Mouse (Mus musculus) stomach, postnatal 0 days (tissue): ENCODE results near the gene Acvr1b.

Experiments
- CTCF ChIP-seq: IDR thresholded peaks from 2 replicates; pipeline ENCODE4 v1.5.1; 2016; ENCODE audit warnings: antibody characterized with exemption, low read depth, mild to moderate bottlenecking, moderate library complexity
- EP300 ChIP-seq: optimal IDR thresholded peaks from 2 replicates; pipeline ENCODE3; 2016; ENCODE audit warnings: antibody characterized with exemption

DNA sequence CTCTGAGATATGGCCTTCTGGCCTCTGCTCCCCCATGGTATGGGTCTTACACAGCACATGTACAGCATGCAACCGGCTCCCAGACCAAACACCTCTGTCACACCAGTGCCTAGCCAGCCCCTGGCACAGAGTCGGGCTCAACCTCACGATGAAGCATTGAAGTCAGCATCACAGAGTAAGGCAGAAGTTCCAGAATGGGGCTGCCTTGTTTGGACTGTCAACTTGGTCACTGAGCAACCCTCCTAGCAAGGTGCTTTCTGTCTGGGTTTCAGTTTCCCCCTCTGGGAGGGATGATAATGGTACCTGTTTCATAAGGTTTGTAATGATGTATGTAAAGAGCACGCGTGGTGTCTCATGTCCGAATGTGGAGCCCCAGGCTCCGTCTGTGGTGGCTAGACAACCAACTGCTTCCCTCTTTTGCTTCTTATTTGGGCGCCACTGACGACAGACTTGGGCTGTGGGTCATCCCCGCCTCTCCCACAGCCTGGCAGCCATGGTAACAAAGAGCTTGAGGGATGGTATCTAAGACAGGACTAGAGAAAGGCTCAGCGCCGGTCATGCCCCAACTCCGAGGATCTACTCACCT lies 49.1 kb downstream of the Acvr1b start:
- TF ChIP-seq CTCF (no peak), EP300 (no peak)
